In genomic region chr17:85937131-85937530, GRCm38 (mm10) we compare ENCODE assay signal across 25 mouse cellular contexts.
"Had no signal": no experiment of that assay in that cellular context is flagged by ENCODE, and none has a peak within 500 bp of the region (broad histone marks: within the 10 kb centered on the region; RNA-seq: fewer than 3 reads in every experiment).

No protein-coding gene starts in this region.

- H3K27ac ChIP-seq: forebrain, embryonic 15.5 days; heart, adult 2 months; heart, embryonic 13.5 days; heart, embryonic 15.5 days; hindbrain, embryonic 10.5 days; hindbrain, embryonic 12.5 days; hindbrain, embryonic 14.5 days; intestine, embryonic 15.5 days; layer of hippocampus, adult 2 months; left cerebral cortex, adult 2 months; limb, embryonic 13.5 days; limb, embryonic 15.5 days; liver, embryonic 12.5 days had no signal

- H3K9me3 ChIP-seq: forebrain, embryonic 15.5 days; heart, embryonic 15.5 days; hindbrain, embryonic 12.5 days; intestine, embryonic 15.5 days; limb, embryonic 15.5 days had no signal

- H3K27me3 ChIP-seq: forebrain, embryonic 15.5 days; heart, embryonic 15.5 days; hindbrain, embryonic 12.5 days; intestine, embryonic 15.5 days; limb, embryonic 15.5 days; liver, embryonic 12.5 days had no signal

- DNase-seq: forebrain, postnatal 0 days; heart, adult 11 months; heart, adult 2 months; heart, postnatal 14 days; heart, postnatal 4 days; kidney, adult 18-20 months; kidney, adult 8-10 months; kidney, postnatal 10 days; kidney, postnatal 25 days; kidney, postnatal 4 days had no signal

- H3K4me3 ChIP-seq: forebrain, embryonic 15.5 days; heart, adult 2 months; heart, embryonic 13.5 days; heart, embryonic 15.5 days; hindbrain, embryonic 10.5 days; hindbrain, embryonic 12.5 days; intestine, embryonic 15.5 days; layer of hippocampus, adult 2 months; left cerebral cortex, adult 2 months; limb, embryonic 13.5 days; limb, embryonic 15.5 days; liver, embryonic 12.5 days had no signal

- ATAC-seq: forebrain, embryonic 15.5 days; forebrain, postnatal 0 days; hindbrain, embryonic 16.5 days; inflammation-experienced regulatory T-cells, adult 6 months; intestine, embryonic 15.5 days; intestine, postnatal 0 days; liver, embryonic 12.5 days had no signal

- H3K36me3 ChIP-seq: forebrain, embryonic 15.5 days; heart, embryonic 13.5 days; heart, embryonic 15.5 days; hindbrain, embryonic 10.5 days; hindbrain, embryonic 12.5 days; intestine, embryonic 15.5 days; limb, embryonic 13.5 days; limb, embryonic 15.5 days; liver, embryonic 12.5 days had no signal

- H3K4me1 ChIP-seq: heart, embryonic 13.5 days; heart, embryonic 15.5 days; intestine, embryonic 15.5 days; liver, embryonic 12.5 days had no signal
